13 mouse cellular contexts compared by ENCODE assay signal in the genomic region with DNA sequence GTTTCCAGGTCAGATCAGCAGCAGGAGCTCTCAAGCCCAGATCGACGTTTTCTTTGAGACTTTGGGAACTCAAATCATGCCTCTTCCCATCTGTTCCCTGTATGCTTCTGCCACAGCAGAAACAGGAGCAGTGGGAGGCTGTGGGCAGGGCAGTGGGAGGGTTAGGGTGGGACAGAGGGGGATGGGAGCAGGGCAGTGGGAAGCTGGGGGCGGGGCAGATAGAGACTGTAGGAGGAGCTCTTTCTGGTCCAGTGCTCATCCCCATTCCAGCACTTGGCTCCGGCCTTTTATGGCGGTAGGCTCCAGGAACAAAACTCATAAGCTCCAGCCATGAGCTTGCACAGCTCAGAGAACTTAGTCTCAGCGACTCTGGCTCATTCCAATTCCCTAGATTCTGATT. TPM values are rescaled to one million over a fixed set of nuclear protein-coding genes. Genes with fewer than 3 reads are reported as not detected.
DNase-seq lines count a peak whose midpoint lies in the region; ATAC-seq and TF ChIP-seq lines count a peak whose summit lies in the region.
"Had no signal": no experiment of that assay in that cellular context is flagged by ENCODE, and none has a peak within 500 bp of the region (broad histone marks: within the 10 kb centered on the region; RNA-seq: fewer than 3 reads in every experiment).

No protein-coding gene starts in this region.

- ATAC-seq in forebrain, embryonic 11.5 days (replicated peaks; ENCODE audit: low FRiP score), result 0 out of 2 replicates have a peak, but pooled peaks have one; percentile 55
- no peak for ATAC-seq in forebrain, embryonic 16.5 days
- peak; percentile 63; the same call in 1 of the 2 replicates for ATAC-seq in neural tube, embryonic 12.5 days (ENCODE audit: low FRiP score, low read depth)
- ATAC-seq in neural tube, embryonic 15.5 days (ENCODE audit: low FRiP score), result no peak
- peak; percentile 90 for ATAC-seq in kidney, postnatal 0 days (replicated peaks; ENCODE audit: low FRiP score, low read depth)
- ATAC-seq: forebrain, embryonic 15.5 days had no signal

- WGBS in forebrain, embryonic 11.5 days, result 43% methylated on average over 6 of the region's 6 CpGs
- WGBS in forebrain, embryonic 16.5 days, result 34% methylated on average over 6 of the region's 6 CpGs
- WGBS in neural tube, embryonic 12.5 days, result 15% methylated on average over 6 of the region's 6 CpGs
- 24% methylated on average over 6 of the region's 6 CpGs for WGBS in neural tube, embryonic 15.5 days
- 13% methylated on average over 6 of the region's 6 CpGs for WGBS in kidney, postnatal 0 days

- no peaks in the 10 kb centered on the region for H3K27me3 ChIP-seq in forebrain, embryonic 11.5 days (ENCODE audit: control insufficient read depth, insufficient read depth, low read length)
- no peaks in the 10 kb centered on the region for H3K27me3 ChIP-seq in forebrain, embryonic 16.5 days (replicated peaks; ENCODE audit: control insufficient read depth, insufficient read depth, low read length)
- no peaks in the 10 kb centered on the region for H3K27me3 ChIP-seq in neural tube, embryonic 12.5 days (replicated peaks)
- no peaks in the 10 kb centered on the region for H3K27me3 ChIP-seq in neural tube, embryonic 15.5 days (replicated peaks)
- H3K27me3 ChIP-seq in kidney, postnatal 0 days (ENCODE audit: insufficient read depth, low read length), result no peaks in the 10 kb centered on the region
- H3K27me3 ChIP-seq: forebrain, embryonic 15.5 days; heart, embryonic 15.5 days had no signal

- H3K36me3 ChIP-seq in forebrain, embryonic 11.5 days (ENCODE audit: control insufficient read depth, insufficient read depth, low read length), result no peaks in the 10 kb centered on the region; the same call in 1 of the 2 replicates
- no peaks in the 10 kb centered on the region for H3K36me3 ChIP-seq in forebrain, embryonic 16.5 days (ENCODE audit: control insufficient read depth, insufficient read depth)
- H3K36me3 ChIP-seq in neural tube, embryonic 12.5 days, result no peaks in the 10 kb centered on the region
- no peaks in the 10 kb centered on the region for H3K36me3 ChIP-seq in neural tube, embryonic 15.5 days
- H3K36me3 ChIP-seq in kidney, postnatal 0 days (ENCODE audit: insufficient read depth, low read length), result no peaks in the 10 kb centered on the region
- H3K36me3 ChIP-seq: forebrain, embryonic 15.5 days; heart, embryonic 15.5 days had no signal

- no peak overlapping the region for H3K27ac ChIP-seq in forebrain, embryonic 11.5 days (ENCODE audit: low read depth, low read length)
- no peak overlapping the region for H3K27ac ChIP-seq in forebrain, embryonic 16.5 days (ENCODE audit: low read length)
- H3K27ac ChIP-seq in neural tube, embryonic 12.5 days, result no peak overlapping the region
- no peak overlapping the region for H3K27ac ChIP-seq in neural tube, embryonic 15.5 days (replicated peaks)
- H3K27ac ChIP-seq in kidney, postnatal 0 days, result peak overlapping the region; percentile 80
- H3K27ac ChIP-seq: forebrain, embryonic 15.5 days; heart, embryonic 15.5 days had no signal

- no peak overlapping the region for H3K4me2 ChIP-seq in forebrain, embryonic 11.5 days (ENCODE audit: low read depth, low read length, severe bottlenecking)
- no peak overlapping the region for H3K4me2 ChIP-seq in forebrain, embryonic 16.5 days (ENCODE audit: low read length)
- no peak overlapping the region for H3K4me2 ChIP-seq in neural tube, embryonic 12.5 days (replicated peaks)
- no peak overlapping the region for H3K4me2 ChIP-seq in neural tube, embryonic 15.5 days
- peak overlapping the region; percentile 32 for H3K4me2 ChIP-seq in kidney, postnatal 0 days (ENCODE audit: low read length)
- H3K4me2 ChIP-seq: forebrain, embryonic 15.5 days; heart, embryonic 15.5 days; lung, embryonic 14.5 days had no signal

- H3K4me3 ChIP-seq in forebrain, embryonic 11.5 days (ENCODE audit: low read depth, low read length), result no peak overlapping the region
- no peak overlapping the region for H3K4me3 ChIP-seq in forebrain, embryonic 16.5 days (replicated peaks; ENCODE audit: low read length)
- no peak overlapping the region for H3K4me3 ChIP-seq in neural tube, embryonic 12.5 days
- no peak overlapping the region for H3K4me3 ChIP-seq in neural tube, embryonic 15.5 days (replicated peaks)
- H3K4me3 ChIP-seq in kidney, postnatal 0 days (replicated peaks; ENCODE audit: low read depth, low read length), result no peak overlapping the region
- H3K4me3 ChIP-seq: forebrain, embryonic 15.5 days; heart, embryonic 15.5 days had no signal

- TF ChIP-seq CTCF in kidney, postnatal 0 days (IDR thresholded peaks at IDR 0.05; ENCODE audit: low read depth), result no peak

- no peaks in the 10 kb centered on the region for H3K9me3 ChIP-seq in forebrain, embryonic 11.5 days (ENCODE audit: control insufficient read depth, low read length)
- H3K9me3 ChIP-seq in forebrain, embryonic 16.5 days (ENCODE audit: control insufficient read depth, low read length), result no peaks in the 10 kb centered on the region
- no peaks in the 10 kb centered on the region for H3K9me3 ChIP-seq in neural tube, embryonic 12.5 days
- no peaks in the 10 kb centered on the region for H3K9me3 ChIP-seq in neural tube, embryonic 15.5 days (replicated peaks)
- no peaks in the 10 kb centered on the region for H3K9me3 ChIP-seq in kidney, postnatal 0 days (replicated peaks; ENCODE audit: low read length)
- H3K9me3 ChIP-seq: forebrain, embryonic 15.5 days; heart, embryonic 15.5 days had no signal

- DNase-seq in forebrain, embryonic 11.5 days (ENCODE audit: low spot score), result peak; percentile 60
- DNase-seq in kidney, postnatal 0 days (ENCODE audit: low spot score), result peak; percentile 85
- DNase-seq in thymus, postnatal 0 days (ENCODE audit: low spot score), result no peak
- DNase-seq in layer of hippocampus, adult 9-11 months, result no peak
- no peak for DNase-seq in adrenal gland, postnatal 25 days
- DNase-seq: B cell, adult 2 months; cerebellum, adult 9-10 months; lung, embryonic 14.5 days had no signal

- H3K4me1 ChIP-seq in forebrain, embryonic 11.5 days (replicated peaks; ENCODE audit: control insufficient read depth, insufficient read depth, low read length), result peaks cover 8% of the 10 kb centered on the region; the same call in 1 of the 2 replicates
- H3K4me1 ChIP-seq in forebrain, embryonic 16.5 days (replicated peaks; ENCODE audit: control insufficient read depth, insufficient read depth, low read length), result peaks cover 5% of the 10 kb centered on the region; the same call in 1 of the 2 replicates
- peaks cover 17% of the 10 kb centered on the region for H3K4me1 ChIP-seq in neural tube, embryonic 12.5 days
- peaks cover 16% of the 10 kb centered on the region for H3K4me1 ChIP-seq in neural tube, embryonic 15.5 days
- peaks cover 13% of the 10 kb centered on the region for H3K4me1 ChIP-seq in kidney, postnatal 0 days (replicated peaks; ENCODE audit: insufficient read depth, low read length)

- H3K9ac ChIP-seq in forebrain, embryonic 11.5 days (ENCODE audit: low read length), result no peak overlapping the region
- H3K9ac ChIP-seq in forebrain, embryonic 16.5 days (replicated peaks; ENCODE audit: low read depth, low read length), result no peak overlapping the region
- no peak overlapping the region for H3K9ac ChIP-seq in neural tube, embryonic 12.5 days
- no peak overlapping the region for H3K9ac ChIP-seq in neural tube, embryonic 15.5 days (replicated peaks)
- H3K9ac ChIP-seq in kidney, postnatal 0 days (ENCODE audit: low read depth, low read length), result 0 out of 2 replicates have a peak overlapping the region, but pooled peaks have one; percentile 23
- H3K9ac ChIP-seq: forebrain, embryonic 15.5 days; heart, embryonic 15.5 days; lung, embryonic 14.5 days had no signal

RNA-seq across cellular contexts. Expression of a gene that starts 49.7 kb away (rescaled TPM):
- polyA plus RNA-seq in forebrain, embryonic 11.5 days (2014; fragmentation: Nextera tagmentation; extraction: Ambion mirVana), result 121 and 132 TPM in 2 replicates
- polyA plus RNA-seq in forebrain, embryonic 16.5 days (2015; fragmentation: Nextera tagmentation; extraction: Ambion mirVana), result 34.1 and 39.0 TPM in 2 replicates
- polyA plus RNA-seq in neural tube, embryonic 12.5 days (2016; fragmentation: Nextera tagmentation; extraction: Ambion mirVana), result 94.0 and 95.9 TPM in 2 replicates
- polyA plus RNA-seq in neural tube, embryonic 15.5 days (2015; fragmentation: Nextera tagmentation; extraction: Ambion mirVana), result 18.8 and 29.9 TPM in 2 replicates
- 20.5 and 20.6 TPM in 2 replicates for polyA plus RNA-seq in kidney, postnatal 0 days (2015; fragmentation: Nextera tagmentation; extraction: Ambion mirVana)
- 59.2 and 71.3 TPM in 2 replicates for polyA plus RNA-seq in thymus, postnatal 0 days (2015; fragmentation: Nextera tagmentation; extraction: Ambion mirVana)
- total RNA-seq in adrenal gland, postnatal 25 days (2021), result 1.0 and 1.2 TPM in 2 replicates

Comparison
In these comparisons a context has a peak if more than half of its experiments do, and no peak if none do; other contexts are left out.
1. ATAC-seq: peak in forebrain, embryonic 11.5 days (single experiment), neural tube, embryonic 12.5 days (single experiment) and kidney, postnatal 0 days (single experiment); none in forebrain, embryonic 16.5 days (single experiment) and neural tube, embryonic 15.5 days (single experiment).
2. DNase-seq: peak in forebrain, embryonic 11.5 days (single experiment) and kidney, postnatal 0 days (single experiment); none in thymus, postnatal 0 days (single experiment), layer of hippocampus, adult 9-11 months (single experiment) and adrenal gland, postnatal 25 days (single experiment).